Mouse (Mus musculus) fat pad, adult 2 months (tissue): ENCODE measurements around the gene Dact3.

Experiments
- DNase-seq: peaks from one replicate; pipeline ENCODE4 v3.0.0-alpha.2; 2011; ENCODE audit warnings: low read depth, low spot score; ENCODE audit errors: extremely low read depth

Gene Dact3

DNA sequence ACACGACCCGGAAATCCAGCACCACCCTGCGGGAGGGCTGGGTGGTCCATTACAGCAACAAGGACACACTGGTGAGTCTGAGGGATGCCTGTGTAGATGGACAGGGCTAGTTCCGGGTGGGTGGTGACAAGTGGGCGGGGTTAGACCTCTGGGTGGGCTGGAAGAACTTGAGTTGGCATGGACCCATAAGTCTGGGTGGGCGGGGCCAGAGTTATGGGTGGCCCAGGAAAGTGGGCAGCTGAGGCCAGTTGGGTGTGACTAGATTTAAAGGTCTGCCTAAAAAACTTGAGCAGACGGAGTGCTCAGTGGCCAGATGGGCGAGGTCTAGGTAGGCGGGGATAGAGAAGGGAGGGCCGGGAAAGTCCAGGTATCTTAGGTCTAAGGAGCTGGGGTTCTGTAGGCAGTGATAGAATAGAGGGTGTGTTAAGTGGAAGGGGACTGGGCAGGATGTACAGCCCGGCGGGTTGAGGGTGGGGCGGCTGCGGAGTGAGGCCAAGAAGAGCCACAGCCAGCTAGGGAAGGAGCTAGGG lies 21.8 kb upstream of the Dact3 start:
- DNase-seq: no peak

DNA sequence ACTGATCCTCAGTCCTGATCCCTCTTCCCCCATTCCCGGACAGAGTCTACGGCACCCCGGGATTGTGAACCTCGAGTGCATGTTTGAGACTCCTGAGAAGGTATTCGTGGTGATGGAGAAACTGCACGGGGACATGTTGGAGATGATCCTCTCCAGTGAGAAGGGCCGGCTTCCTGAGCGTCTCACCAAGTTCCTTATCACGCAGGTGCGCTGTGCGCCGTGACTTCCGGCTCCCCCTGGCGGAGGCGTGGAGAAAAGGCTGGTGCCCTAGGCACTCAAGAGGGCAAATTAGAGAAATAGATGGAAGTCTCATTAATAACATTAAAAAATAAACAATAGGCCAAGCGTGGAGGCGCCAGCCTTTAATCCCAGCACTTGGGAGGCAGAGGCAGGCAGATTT lies 16.8 kb upstream of the Dact3 start:
- no peak for DNase-seq

DNA sequence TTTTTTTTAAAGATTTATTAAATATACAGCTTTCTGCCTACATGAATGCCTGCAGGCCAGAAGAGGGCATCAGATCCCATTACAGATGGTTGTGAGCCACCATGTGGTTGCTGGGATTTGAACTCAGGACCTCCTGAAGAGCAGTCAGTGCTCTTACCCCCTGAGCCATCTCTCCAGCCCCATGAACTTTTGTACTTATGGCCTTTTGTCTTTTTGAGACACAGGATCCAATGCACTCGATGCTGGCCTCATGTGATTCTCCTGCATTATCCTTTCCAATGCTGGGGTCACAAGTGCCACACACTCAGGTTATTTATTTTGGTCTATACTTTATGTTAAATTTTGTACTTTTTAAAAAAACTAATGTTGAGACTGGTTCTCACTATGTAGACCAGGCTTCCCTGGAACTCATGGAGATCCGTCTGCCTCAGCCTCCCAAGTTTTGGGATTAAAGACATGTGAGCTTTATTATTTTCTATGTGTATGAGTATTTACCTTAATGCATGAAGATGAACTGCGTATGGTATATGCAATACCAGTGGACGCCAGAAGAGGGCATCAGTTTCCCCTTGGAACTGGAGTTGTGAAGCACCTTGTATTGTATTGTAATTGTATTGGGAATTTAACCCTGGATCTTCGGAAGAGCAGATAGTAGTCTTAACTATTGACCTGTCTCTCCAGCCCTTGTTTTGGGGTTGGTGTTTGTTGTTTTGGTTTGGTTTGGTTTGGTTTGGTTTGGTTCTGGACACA lies 15.0 kb upstream of the Dact3 start:
- DNase-seq: no peak

DNA sequence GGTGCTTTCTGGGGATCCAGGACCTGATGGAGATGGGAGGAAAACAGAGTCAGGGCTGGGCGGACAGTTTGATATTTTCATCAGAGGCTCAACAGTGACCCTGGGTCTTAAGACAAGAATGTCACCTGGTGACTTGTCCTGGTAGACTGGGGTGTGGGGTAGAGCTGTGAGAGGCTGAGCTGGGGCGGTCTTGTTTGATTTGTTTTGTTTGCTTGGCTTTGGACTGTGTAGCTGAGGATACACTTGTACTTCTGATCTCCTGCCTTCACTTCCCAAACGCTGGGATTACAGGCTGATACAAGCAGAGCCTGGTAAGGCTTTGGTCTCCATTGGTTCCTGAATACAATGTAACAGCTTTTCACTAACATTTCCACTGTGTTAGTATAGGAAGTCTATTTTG lies 7.6 kb upstream of the Dact3 start:
- no peak for DNase-seq

DNA sequence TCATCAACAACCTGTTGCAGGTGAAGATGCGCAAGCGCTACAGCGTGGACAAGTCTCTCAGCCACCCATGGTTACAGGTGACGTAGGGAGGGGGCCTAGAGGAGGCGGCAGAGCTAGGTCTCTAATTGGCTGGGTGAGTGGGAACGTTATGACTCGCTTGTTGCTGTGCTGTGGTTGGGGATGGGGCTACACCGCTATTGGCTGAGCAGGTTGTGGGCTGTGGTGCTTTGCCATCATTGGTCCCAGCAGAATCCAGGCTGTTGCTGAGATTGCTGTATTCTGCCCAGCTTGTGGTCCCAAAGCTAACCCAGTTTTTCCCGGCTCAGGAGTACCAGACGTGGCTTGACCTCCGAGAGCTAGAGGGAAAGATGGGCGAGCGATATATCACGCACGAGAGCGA lies 5.6 kb upstream of the Dact3 start:
- no peak for DNase-seq

DNA sequence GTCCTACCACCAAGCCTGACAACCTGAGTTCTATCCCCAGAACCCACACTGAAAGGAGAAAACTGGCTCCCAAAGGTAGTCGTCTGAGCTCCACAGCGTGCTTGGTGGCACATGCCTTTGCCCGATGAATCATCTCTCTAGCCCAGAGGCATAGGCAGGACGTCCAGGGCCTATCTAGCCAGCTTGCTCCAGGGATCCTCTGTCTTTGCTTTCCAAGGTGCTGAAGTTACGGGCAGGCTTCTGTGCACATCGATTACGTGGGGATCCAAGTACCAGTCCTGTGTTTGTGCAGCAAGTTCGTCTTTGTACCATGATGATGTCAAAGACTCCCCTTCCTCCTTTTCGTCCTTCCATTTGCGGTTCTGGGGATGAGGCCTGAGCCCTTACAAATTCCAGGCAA lies 3.5 kb upstream of the Dact3 start:
- DNase-seq: no peak

DNA sequence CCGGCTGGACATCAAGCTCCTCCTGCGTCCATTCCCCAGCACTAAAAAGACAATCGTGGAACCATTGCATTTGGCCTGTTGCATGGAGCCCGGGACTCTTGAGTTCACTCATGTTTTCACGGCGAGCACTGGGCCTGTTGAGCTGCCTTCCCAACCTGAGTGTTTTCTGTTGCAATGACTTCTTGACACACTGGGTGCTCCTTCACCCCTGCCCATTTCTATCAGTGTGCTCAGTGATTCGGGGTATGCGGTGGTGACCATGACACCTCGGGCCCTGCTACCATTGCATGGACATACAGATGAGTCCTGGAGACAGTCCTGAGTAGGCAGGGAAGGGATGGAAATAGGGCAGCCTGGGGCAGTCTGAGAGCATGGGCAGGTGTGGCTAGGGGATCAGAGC lies 2.6 kb upstream of the Dact3 start:
- no peak for DNase-seq

DNA sequence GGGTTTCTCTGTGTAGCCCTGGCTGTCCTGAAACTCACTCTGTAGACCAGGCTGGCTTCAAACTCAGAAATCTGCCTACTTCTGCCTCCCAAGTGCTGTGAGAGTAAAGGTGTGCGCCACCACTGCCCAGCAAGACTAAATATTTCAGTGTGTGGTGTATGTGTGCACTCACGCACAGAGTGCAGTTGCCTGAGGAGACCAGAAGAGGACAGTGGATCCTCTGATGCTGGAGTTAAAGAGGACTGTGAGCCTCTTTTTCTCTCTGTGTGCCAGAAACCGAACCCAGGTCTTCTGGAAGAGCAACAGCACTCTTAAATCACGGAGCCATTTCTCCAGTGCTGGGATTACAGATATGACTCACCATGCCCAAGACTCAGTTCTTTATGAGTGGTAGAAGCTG lies 1.7 kb upstream of the Dact3 start:
- DNase-seq: no peak

DNA sequence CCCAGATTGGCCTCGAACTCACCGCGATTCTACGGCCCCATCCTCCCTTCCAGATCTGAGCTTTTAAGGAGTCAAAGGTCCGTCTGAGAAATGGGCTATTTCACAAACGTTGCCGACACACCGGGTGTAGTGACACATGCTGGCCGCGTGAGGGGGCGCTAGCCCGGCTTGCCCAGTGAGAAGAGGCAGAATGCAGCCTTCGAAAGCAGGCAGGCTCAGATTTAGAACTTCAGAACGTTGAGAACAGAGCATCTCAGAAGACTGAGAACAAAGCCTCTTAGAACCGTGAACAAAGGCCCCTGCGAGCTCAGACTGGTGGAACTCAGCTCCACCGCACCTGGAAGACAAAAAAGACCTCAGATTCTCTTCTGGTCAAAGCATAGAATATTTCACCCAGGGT lies 927 bp upstream of the Dact3 start:
- DNase-seq: no peak

DNA sequence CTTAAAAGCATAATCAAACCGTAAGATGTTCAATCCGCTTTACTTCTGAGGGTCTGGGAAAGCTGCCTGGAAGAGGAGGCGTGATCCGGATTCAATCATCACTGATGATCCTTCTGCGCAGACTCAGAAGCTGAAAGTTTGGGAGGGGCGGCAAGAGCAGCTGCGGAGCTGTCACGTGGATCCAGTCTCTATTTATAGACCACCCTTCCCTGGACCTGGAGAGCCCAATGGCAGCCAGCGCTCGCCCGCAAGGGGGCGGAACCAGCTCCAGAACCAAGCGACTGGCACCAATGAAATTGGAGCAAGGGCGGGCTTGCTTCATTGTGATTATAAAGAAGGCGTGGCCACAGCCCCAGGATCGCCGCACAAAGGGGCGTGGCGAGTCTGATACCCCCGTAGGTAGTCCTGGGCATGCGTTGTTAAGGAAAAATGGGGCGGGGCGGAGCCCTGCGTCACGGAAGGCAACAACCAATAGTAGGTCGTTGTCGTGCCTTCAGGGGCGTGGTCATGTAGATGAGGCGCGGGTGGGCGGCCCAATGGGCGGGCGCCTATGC lies 284 bp upstream of the Dact3 start:
- peak; percentile 87 for DNase-seq

DNA sequence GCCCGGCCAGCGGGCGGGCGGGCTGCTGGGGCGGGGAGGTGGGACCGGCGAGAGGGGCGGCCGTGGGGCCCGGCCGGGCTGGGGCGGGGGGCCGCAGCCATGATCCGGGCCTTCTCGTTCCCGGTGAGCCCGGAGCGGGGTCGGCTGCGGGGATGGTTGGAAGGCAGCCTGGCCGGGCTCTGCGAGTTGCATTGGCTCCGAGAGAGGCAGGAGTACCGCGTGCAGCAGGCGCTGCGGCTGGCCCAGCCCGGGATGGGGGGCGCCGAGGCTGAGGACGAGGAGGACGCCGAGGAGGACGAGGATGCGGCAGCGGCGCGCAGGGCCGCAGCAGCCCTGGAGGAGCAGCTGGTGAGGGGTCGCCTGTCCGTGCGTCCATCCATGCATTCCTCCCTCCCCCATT lies 209 bp downstream of the Dact3 start:
- DNase-seq: no peak

DNA sequence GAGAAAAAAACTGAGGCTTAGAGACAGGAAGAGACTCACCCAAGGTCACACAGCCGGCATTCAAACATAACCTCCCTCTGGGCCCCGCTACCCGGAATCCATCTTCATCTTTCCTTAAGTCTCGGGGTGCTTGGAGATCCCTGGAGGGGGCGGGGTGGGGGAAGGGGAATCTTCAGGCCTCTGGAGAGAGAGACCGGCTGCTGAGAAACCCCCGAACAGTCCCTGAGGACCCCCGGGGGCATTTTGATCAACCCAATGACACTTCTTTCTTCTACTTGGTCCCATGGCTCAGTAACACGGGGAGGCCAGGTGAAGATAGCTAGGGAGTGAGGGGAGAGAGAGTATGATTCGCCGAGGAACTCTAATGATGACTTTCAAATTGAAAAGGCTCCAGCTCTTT lies 889 bp downstream of the Dact3 start:
- no peak for DNase-seq

DNA sequence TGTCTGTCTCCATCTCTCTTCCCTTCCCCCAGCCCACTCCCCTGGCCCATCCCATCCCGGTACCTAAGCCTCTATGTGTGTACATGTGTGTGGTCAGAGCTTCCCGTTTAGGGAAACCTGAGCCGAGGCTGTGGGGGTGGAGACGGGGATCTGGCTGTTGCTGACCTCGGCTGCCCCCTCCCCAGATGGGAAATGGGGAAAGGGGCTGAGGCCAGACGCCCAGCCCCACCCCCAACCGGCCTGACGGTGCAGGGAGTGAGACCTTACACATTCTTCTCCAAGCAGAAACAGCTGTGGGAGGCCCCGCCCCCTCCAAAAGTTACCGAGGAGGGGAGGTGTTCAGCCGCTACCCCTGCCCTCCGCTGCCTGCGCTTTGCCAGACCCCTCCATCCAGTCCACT lies 1.5 kb downstream of the Dact3 start:
- DNase-seq: no peak

DNA sequence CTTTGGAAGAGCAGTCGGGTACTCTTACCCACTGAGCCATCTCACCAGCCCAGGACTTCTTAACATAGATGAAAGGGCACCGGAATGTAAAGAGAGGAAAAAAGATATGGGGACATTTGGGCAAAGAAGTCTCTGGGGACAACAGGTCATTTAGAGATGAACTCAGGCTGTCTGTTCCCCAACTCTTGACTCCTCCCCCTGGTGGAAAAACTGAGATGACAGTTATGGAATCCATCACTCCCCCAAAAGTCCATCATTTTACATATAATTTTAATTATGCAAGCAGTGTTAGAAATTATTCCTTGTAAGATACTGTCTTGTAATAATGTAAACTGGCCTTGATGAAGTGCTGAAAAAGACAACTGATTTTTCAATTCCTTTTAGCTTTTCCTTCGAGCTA lies 2.6 kb downstream of the Dact3 start:
- DNase-seq: no peak

DNA sequence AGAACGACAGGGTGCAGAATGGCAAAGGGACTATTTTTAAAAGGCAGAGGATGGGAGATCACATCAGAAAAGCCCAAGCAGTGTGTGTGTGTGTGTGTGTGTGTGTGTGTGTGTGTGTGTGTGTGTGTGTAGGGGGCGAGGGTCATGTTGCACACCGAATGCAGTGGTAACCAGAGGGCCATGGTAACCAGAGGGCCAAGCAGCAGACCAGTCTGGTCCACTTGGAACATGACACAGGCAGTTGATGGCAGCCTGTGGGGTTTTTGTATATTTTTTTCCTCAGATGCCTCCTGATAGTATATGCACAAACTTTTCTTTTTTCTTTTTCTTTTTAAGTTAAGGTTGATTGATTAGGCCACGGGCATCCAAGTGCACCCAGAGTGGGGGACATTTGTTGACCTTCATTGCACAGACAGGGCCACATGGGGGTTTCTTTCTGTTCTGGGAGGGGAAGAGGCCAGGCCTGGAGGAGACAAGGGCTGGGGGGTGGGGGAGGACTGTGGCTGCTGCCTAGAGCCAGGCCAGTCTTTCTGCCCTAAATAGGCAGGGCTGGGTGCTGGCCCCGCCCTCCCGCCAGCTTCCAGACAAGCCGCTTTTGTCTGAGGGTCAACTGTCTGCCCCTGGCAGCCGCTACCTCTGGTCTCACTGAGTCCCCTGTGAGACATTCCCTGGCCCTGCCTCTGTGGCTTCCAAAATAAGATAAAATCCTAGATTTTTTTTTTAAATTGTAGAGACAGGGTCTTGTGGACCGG lies 4.9 kb downstream of the Dact3 start:
- DNase-seq: no peak

DNA sequence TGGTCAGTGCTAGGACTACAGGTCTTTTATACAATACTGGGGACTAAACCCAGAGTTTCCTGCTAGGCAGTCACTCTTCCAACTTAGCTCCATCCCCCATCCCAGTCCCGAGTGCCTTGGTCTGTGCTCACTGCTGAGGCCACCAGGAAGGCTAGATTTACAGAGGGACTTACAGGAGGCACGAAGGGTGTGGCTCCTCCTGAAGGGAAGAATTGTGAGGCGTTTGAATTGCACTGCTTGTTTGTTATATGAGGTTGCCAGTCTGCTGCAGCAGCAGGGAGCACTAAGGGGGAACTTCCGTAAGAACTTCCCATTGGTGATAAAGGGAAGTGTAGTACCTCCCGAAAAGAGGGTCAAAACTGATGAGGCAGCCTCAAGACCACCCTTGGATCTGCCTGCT lies 5.5 kb downstream of the Dact3 start:
- DNase-seq: no peak

DNA sequence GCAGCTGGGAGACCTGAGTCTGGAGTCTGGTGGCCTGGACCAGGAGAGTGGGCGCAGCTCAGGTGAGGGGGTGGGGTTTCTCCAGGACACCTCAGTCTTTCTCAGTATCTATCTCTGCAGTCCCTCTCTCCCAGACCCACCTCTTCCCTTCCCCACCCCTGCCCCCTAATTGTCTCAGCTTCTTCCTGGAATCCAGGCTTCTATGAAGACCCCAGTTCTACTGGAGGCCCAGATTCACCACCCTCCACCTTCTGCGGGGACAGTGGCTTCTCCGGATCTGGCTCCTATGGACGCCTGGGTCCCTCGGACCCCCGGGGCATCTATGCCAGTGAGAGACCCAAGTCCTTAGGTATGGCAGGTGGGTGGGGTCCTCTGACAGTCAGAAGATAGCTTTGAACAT lies 8.0 kb downstream of the Dact3 start:
- DNase-seq: no peak

DNA sequence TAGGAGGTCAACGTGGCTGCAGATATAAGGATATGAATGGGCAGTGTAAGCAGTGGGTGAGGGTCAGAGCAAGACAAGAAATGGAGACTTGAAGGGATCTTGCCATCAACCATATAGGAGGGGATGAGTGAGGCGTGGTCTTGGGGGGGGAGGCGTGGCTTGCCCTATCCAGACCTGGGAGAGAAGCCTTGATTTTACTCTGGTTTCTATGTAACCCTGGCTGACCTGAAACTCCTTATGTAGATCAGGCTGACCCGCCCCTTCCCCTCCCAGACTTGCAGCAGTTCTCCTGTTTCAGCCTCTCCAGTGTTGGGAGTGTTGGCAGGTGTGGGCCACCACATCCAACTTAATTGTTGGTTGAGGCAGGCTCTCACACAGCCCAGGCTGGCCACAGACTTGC lies 9.2 kb downstream of the Dact3 start:
- no peak for DNase-seq

DNA sequence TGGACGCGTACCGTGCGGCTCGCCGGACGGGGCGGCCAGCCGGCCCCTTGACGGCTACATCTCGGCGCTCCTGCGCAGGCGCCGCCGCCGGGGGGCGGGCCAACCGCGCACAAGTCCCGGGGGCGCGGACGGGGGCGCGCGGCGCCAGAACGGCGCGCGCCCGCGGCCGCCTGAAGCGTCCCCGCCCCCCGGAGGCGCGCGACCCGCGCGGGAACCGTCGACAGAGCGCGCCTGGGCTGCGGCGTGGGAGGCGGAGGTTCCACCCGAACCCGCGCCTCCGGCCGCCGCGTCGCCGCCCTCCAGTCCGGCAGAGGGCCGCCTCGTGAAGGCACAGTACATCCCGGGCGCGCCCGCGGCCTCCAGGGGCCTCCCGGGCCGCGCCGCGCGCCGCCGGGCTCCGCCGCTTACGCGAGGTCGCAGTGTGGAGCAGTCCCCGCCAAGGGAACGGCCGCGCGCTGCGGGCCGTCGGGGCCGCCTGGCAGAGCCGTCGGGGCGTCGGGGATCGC lies 10.2 kb downstream of the Dact3 start:
- no peak for DNase-seq

DNA sequence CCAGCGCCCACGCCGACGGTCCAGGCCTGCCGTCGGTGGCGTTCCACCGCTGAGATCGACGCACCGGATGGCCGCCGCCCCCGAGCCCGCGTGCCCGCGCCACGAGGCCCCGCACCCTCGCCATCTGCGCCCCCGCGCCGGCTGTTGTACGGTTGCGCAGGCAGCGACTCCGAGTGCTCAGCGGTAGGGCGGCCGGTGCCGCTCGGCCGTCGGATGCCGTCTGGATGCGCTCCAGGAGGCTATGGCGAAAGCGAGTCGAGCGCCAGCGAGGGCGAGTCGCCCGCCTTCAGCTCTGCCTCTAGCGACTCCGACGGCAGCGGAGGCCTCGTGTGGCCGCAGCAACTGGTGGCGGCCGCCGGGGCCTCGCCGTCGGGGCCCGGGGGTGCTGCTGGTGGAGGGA lies 10.8 kb downstream of the Dact3 start:
- no peak for DNase-seq

DNA sequence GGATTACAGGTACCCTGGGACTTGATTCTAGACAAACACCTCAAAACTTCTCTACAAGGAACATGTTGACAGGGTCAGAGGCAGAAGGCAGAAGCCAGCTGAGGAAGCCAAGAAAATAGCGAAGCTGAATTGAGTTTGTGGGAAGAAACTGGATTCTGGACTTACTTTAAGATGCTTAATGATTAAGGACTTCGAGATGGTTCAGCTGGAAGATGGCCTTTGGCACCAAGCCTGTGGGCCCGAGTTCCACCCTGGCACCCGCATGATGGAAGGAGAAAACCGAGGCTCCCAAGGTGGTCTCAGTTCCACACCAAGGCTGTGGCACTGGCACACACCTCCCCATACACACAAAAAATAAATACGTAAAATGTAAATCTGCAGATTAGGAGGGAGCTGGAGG lies 15.4 kb downstream of the Dact3 start:
- no peak for DNase-seq

DNA sequence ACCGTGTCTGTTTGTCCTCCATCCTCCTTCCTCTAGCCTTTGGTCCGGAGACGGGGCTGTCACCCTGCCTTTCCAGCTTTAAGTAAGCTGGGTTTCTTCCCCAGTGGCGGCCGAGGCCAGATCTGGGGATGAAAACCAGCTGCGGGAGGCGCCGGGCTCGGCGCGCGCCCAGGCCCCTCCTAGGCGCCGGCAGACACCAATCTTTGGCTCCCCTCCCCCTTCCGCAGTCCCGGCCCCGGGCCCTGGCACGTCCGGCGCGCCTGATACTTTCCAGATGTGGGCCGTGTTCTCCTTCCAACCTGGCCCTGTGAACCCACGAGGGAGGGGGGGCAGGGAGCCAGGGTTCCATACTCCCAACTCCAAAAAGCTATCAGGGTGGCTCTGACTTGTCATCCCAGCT lies 15.8 kb downstream of the Dact3 start:
- DNase-seq: no peak
